Mouse (Mus musculus): ENCODE measurements around the gene 5730522E02Rik. TPM values are rescaled to one million over a fixed set of nuclear protein-coding genes. Genes with fewer than 3 reads are reported as not detected.

The 5730522E02Rik gene
- total and polyA plus RNA-seq, 3 experiments = 0.30 to 0.95 (median 0.52) TPM

- DNase-seq = no peak
Observed at GRCm38 (mm10) chr11:25670018-25670417, 540.5 kb downstream of the 5730522E02Rik start.

- no peak for DNase-seq
Observed at GRCm38 (mm10) chr11:25664562-25665104, 545.9 kb downstream of the 5730522E02Rik start.

GRCm38 (mm10) chr11:25646282-25646681 lies 564.3 kb downstream of the 5730522E02Rik start:
- no peak for DNase-seq

GRCm38 (mm10) chr11:25644767-25645622 lies 565.6 kb downstream of the 5730522E02Rik start:
- no peak for DNase-seq

- DNase-seq = no peak
Observed at GRCm38 (mm10) chr11:25606886-25607285, 603.7 kb downstream of the 5730522E02Rik start.

GRCm38 (mm10) chr11:25600030-25600429 lies 610.5 kb downstream of the 5730522E02Rik start:
- no peak for DNase-seq

- DNase-seq = no peak
Observed at GRCm38 (mm10) chr11:25595303-25595702, 615.3 kb downstream of the 5730522E02Rik start.

GRCm38 (mm10) chr11:25594780-25595179 lies 615.8 kb downstream of the 5730522E02Rik start:
- no peak for DNase-seq

- no peak for DNase-seq
Observed at GRCm38 (mm10) chr11:25592268-25592667, 618.3 kb downstream of the 5730522E02Rik start.

- DNase-seq = no peak
Observed at GRCm38 (mm10) chr11:25590215-25590614, 620.3 kb downstream of the 5730522E02Rik start.

- DNase-seq = no peak
Observed at GRCm38 (mm10) chr11:25589509-25589908, 621.1 kb downstream of the 5730522E02Rik start.

GRCm38 (mm10) chr11:25574129-25574465 lies 636.5 kb downstream of the 5730522E02Rik start:
- DNase-seq = no peak

- no peak for DNase-seq
Observed at GRCm38 (mm10) chr11:25573408-25574128, 637.0 kb downstream of the 5730522E02Rik start.

GRCm38 (mm10) chr11:25571396-25571795 lies 639.2 kb downstream of the 5730522E02Rik start:
- DNase-seq = no peak

Small RNA genes within 50 kb of the gene (microRNA-seq; reads per million reads assigned to microRNA genes)
- gene Mir6372 = 0 reads per million in 2 experiments

Other genes with a start within 250 kb of the 5730522E02Rik start
- gene Fancl, start 175.4 kb upstream of the 5730522E02Rik start, total RNA-seq (2021) = 10 to 100 TPM in 1 of 2 experiments, 1 to 10 TPM in 1; 8.7 to 13.6 TPM
- 0.38 and 0.68 TPM in 2 replicates for gene Fancl, start 175.4 kb upstream of the 5730522E02Rik start, polyA plus RNA-seq (2012; rRNA removed)